ENCODE assay signal across 18 mouse cellular contexts in the genomic region with DNA sequence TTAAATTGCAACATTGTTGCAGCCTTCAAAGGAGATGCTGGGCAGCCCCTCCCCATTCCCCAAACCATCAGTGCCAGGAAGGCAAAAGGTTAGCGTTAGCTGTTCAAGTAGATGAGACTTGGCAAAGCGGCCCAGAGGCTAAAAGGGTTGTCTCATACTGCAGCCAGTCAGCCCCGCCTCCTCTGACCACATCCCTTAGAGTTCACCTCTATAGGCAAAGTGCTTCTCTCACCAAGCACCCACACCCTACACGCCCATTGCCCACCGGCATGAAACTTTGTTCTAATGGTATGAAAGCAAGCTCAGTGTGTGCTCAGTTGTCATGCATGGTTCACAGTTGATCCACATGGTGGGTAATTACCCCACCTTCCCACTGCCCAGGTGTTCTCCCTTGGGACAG. TPM values are rescaled to one million over a fixed set of nuclear protein-coding genes. Genes with fewer than 3 reads are reported as not detected.
DNase-seq lines count a peak whose midpoint lies in the region; ATAC-seq and TF ChIP-seq lines count a peak whose summit lies in the region.
"Had no signal": no experiment of that assay in that cellular context is flagged by ENCODE, and none has a peak within 500 bp of the region (broad histone marks: within the 10 kb centered on the region; RNA-seq: fewer than 3 reads in every experiment).

No protein-coding gene starts in this region.

- no peak overlapping the region for H3K4me3 ChIP-seq in midbrain, postnatal 0 days (ENCODE audit: low read depth, low read length)
- no peak overlapping the region for H3K4me3 ChIP-seq in midbrain, embryonic 10.5 days
- H3K4me3 ChIP-seq: embryonic facial prominence, embryonic 15.5 days; forebrain, embryonic 15.5 days; heart, embryonic 13.5 days; hindbrain, embryonic 13.5 days; megakaryocyte, embryonic 14.5 days; neural tube, embryonic 12.5 days had no signal

- no peak for TF ChIP-seq CTCF in midbrain, postnatal 0 days (IDR thresholded peaks at IDR 0.05)

- WGBS in midbrain, postnatal 0 days, result 93% methylated on average over 5 of the region's 5 CpGs
- WGBS in midbrain, embryonic 10.5 days, result 92% methylated on average over 5 of the region's 5 CpGs

- H3K4me1 ChIP-seq in midbrain, postnatal 0 days (ENCODE audit: insufficient read depth, low read length), result no peaks in the 10 kb centered on the region
- H3K4me1 ChIP-seq in midbrain, embryonic 10.5 days, result peaks cover 12% of the 10 kb centered on the region
- H3K4me1 ChIP-seq: embryonic facial prominence, embryonic 15.5 days; forebrain, embryonic 15.5 days; hindbrain, embryonic 13.5 days; megakaryocyte, embryonic 14.5 days; neural tube, embryonic 12.5 days had no signal

- H3K27me3 ChIP-seq in midbrain, postnatal 0 days (ENCODE audit: insufficient read depth, low read length), result no peaks in the 10 kb centered on the region
- no peaks in the 10 kb centered on the region for H3K27me3 ChIP-seq in midbrain, embryonic 10.5 days (ENCODE audit: low read depth, poor library complexity, severe bottlenecking)
- H3K27me3 ChIP-seq: embryonic facial prominence, embryonic 15.5 days; forebrain, embryonic 15.5 days; hindbrain, embryonic 13.5 days; megakaryocyte, embryonic 14.5 days; neural tube, embryonic 12.5 days had no signal

- ATAC-seq in midbrain, postnatal 0 days (ENCODE audit: low FRiP score), result 0 out of 2 replicates have a peak, but pooled peaks have one; percentile 13
- no peak for ATAC-seq in frontal cortex, adult (ENCODE audit: low TSS enrichment)
- ATAC-seq: forebrain, embryonic 15.5 days had no signal

- H3K4me2 ChIP-seq in midbrain, postnatal 0 days (ENCODE audit: low read depth, low read length, poor library complexity, severe bottlenecking), result no peak overlapping the region
- H3K4me2 ChIP-seq: embryonic facial prominence, embryonic 15.5 days; forebrain, embryonic 15.5 days; heart, embryonic 13.5 days; hindbrain, embryonic 13.5 days; liver, embryonic 11.5 days; neural tube, embryonic 12.5 days had no signal

- H3K27ac ChIP-seq in midbrain, postnatal 0 days (ENCODE audit: low read depth, low read length), result no peak overlapping the region
- H3K27ac ChIP-seq in midbrain, embryonic 10.5 days (replicated peaks), result no peak overlapping the region
- H3K27ac ChIP-seq: embryonic facial prominence, embryonic 15.5 days; forebrain, embryonic 15.5 days; heart, embryonic 13.5 days; hindbrain, embryonic 13.5 days; neural tube, embryonic 12.5 days; stomach, postnatal 0 days had no signal

- H3K36me3 ChIP-seq in midbrain, postnatal 0 days (ENCODE audit: insufficient read depth, low read length), result no peaks in the 10 kb centered on the region
- H3K36me3 ChIP-seq in midbrain, embryonic 10.5 days, result no peaks in the 10 kb centered on the region
- H3K36me3 ChIP-seq: embryonic facial prominence, embryonic 15.5 days; forebrain, embryonic 15.5 days; heart, embryonic 13.5 days; hindbrain, embryonic 13.5 days; neural tube, embryonic 12.5 days had no signal

- no peaks in the 10 kb centered on the region for H3K9me3 ChIP-seq in midbrain, postnatal 0 days (ENCODE audit: low read length)
- no peaks in the 10 kb centered on the region for H3K9me3 ChIP-seq in midbrain, embryonic 10.5 days (replicated peaks)
- H3K9me3 ChIP-seq: embryonic facial prominence, embryonic 15.5 days; forebrain, embryonic 15.5 days; heart, embryonic 13.5 days; hindbrain, embryonic 13.5 days; megakaryocyte, embryonic 14.5 days; neural tube, embryonic 12.5 days had no signal

- no peak for DNase-seq in midbrain, postnatal 0 days (ENCODE audit: low spot score)
- DNase-seq in midbrain, embryonic 10.5 days (ENCODE audit: low spot score), result no peak
- peak; percentile 38 for DNase-seq in lung, postnatal 36 days
- DNase-seq in spleen, postnatal 36 days (ENCODE audit: low spot score in 2 of 2), result peak; percentile 84 to 86
- DNase-seq in embryo, embryonic 10 days (ENCODE audit: low spot score), result no peak
- DNase-seq in left cerebral cortex, adult 11 months (ENCODE audit: low spot score), result no peak
- DNase-seq: adrenal gland, postnatal 36 days; gastrocnemius, postnatal 36 days; kidney, adult 8-10 months had no signal

- no peak overlapping the region for H3K9ac ChIP-seq in midbrain, postnatal 0 days (replicated peaks; ENCODE audit: low read length, poor library complexity, severe bottlenecking)
- H3K9ac ChIP-seq: embryonic facial prominence, embryonic 15.5 days; forebrain, embryonic 15.5 days; heart, embryonic 13.5 days; hindbrain, embryonic 13.5 days; neural tube, embryonic 12.5 days had no signal

RNA-seq across cellular contexts. Expression of gene Satb1, which starts 43.4 kb away (rescaled TPM):
- 26.6 and 29.8 TPM in 2 replicates for total RNA-seq in midbrain, postnatal 0 days (2014; rRNA removed)
- polyA plus RNA-seq in midbrain, postnatal 0 days (2015; fragmentation: Nextera tagmentation; extraction: Ambion mirVana), result 11.7 and 13.6 TPM in 2 replicates
- 21.6 and 23.1 TPM in 2 replicates for polyA plus RNA-seq in midbrain, embryonic 10.5 days (2016; fragmentation: Nextera tagmentation; extraction: Ambion mirVana)

Comparison
In these comparisons a context has a peak if more than half of its experiments do, and no peak if none do; other contexts are left out.
1. DNase-seq: peak in lung, postnatal 36 days (single experiment) and spleen, postnatal 36 days (2 of 2); none in midbrain, postnatal 0 days (single experiment), midbrain, embryonic 10.5 days (single experiment), embryo, embryonic 10 days (single experiment) and left cerebral cortex, adult 11 months (single experiment).